Mouse (Mus musculus) cerebellum, postnatal 36 days (tissue): Measurements from ENCODE around the gene Esr2.
"Not testable (repeated sequence)": the region's sequence is repeated elsewhere in the genome, so short reads cannot be mapped to it uniquely, and the experiment has no call there.

Experiments
- DNase-seq, 2 experiments: peaks; one replicate each; pipeline ENCODE4 v3.0.0; 2021 to 2022; ENCODE audit warnings: mixed read lengths in 2 of 2

Esr2 gene

GRCm38 (mm10) chr12:76152389-76152788, 24.7 kb downstream of the Esr2 start:
- peak in 1 of 2 experiments; percentile 38 for DNase-seq

DNA sequence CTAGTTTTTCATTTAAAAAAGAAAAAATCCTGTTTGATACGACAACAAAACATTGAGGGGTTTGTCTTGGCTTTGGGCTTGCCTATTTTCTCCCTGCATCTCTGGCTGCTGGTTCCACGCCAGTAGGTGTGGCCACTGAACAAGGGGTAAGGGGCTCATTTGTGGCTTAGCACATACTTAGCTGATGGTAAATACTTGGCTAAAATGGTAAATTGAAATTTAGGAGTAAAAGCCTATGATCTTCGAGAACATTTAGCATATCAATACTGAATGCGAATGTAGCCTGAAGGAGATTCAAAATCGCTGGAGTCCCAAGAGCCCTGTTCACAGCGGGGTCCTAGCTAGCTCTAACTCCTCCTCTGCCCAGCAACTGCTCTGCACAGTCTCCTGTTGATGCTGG, 40.4 kb downstream of the Esr2 start:
- no peak for DNase-seq

DNA sequence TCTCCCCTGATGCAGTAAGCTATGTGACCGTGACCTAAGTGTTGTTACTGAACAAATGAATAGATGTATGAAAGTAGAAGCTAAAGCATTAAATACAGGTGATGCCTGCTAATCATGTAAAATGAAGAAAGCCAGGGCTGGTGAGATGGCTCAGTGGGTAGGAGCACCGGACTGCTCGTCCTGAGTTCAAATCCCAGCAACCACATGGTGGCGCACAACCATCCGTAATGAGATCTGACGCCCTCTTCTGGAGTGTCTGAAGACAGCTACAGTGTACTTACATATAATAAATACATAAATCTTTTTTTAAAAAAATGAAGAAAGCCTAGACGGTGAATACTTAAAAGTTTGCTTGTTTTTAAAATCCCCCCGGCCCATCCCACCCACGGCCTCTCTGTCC, 44.0 kb downstream of the Esr2 start:
- not testable (repeated sequence) for DNase-seq

GRCm38 (mm10) chr12:76132591-76132990, 44.5 kb downstream of the Esr2 start:
- DNase-seq = no peak

- no peak for DNase-seq
Measured at GRCm38 (mm10) chr12:76130891-76131290, 46.2 kb downstream of the Esr2 start.

- peak; percentile 74 to 77 for DNase-seq
Measured at GRCm38 (mm10) chr12:76130281-76130680, 46.8 kb downstream of the Esr2 start.

DNA sequence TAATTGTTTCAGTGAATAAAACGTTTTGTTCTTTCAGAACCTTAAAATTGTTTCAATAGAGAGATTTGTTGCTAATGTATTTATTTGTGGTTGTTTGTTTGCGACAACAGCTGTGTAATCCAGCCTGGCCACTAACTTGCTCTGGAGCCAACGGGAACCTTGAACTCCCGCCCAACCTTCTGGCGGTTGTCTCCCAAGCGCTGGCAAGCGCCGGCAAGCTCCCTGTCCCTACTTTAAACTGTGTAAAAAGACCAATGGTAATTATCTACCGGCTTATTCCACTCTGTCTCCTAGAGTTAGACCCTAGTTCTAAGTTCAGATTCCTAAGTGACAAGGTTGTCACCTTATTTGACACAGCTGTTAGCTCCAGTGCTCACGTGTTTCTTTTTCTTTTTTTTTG, 48.2 kb downstream of the Esr2 start:
- peak; percentile 62 to 68 for DNase-seq

DNA sequence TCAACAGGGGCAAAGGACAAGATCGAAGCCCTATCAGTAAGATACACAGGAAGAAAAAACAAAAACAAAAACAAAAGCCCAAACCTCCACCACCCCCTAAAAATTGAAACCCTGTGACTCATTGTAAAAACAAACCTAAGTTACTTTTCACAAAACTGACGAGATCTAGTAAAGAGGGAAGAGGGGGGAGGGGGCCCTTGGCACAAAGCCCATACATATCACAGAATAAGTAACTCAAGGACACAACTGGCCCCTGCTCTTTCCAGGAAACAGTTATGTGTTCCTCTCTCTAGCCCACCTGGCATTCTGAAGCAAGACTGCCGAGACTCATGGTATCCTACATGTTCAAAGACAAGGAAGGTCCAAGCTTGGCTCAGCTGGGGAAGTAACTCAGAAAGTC, 48.8 kb downstream of the Esr2 start:
- no peak for DNase-seq

- DNase-seq = no peak
Measured at GRCm38 (mm10) chr12:76123223-76123622, 53.8 kb downstream of the Esr2 start.

GRCm38 (mm10) chr12:76117632-76118153, 59.4 kb downstream of the Esr2 start:
- no peak for DNase-seq

GRCm38 (mm10) chr12:76116577-76116976, 60.5 kb downstream of the Esr2 start:
- DNase-seq = no peak

DNA sequence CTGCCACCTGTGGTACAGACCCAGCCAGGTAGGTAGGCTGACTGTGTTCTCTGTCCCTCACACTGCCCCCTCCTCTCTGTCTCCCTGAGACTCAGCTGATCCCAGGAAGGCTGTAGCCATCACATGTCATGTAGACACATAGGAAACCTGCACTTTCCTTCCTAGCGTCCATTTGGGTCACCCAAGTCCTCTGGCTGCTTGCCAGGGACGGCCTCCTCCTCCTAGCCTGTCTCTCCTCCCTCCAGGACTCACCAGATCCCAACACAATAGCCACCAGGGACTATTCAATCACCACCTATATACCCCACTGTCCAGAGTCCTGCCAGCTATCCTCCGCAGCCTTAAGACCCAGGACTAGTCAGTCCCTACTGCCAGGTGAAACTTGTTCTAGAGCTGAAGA, 66.0 kb downstream of the Esr2 start:
- DNase-seq = no peak

DNA sequence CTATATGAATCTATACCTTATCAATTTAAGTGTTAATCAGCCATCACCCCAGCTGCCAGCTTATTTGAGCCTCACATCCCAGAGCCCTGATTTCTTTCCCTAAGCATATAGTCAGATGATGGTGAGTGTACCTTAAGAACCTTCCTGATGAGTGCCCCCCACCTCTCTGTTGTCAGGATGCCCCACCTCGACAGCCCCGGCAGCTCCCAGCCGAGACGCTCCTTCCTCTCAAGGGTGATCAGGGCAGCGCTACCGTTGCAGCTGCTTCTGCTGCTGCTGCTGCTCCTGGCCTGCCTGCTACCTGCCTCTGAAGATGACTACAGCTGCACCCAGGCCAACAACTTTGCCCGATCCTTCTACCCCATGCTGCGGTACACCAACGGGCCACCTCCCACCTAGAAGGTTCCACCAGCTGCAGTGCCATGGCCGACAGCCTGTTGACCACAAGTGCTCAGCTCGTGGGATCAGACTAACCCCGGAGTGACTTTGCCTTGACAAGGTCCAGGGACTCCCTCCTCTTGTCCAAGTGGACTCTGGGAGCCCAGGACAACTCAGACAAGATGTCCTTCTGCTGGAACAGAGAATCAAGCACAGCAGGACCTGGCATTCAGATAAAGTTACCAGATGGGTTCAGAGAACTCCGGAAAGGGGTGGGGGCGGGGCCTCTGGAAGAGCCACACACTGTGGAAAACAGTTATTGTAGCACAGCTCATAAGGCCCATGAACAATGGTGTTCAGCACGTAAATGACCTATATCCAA, 67.2 kb downstream of the Esr2 start:
- DNase-seq = peak; percentile 74 to 81

GRCm38 (mm10) chr12:76104596-76105351, 72.3 kb downstream of the Esr2 start:
- peak; percentile 57 for DNase-seq

DNA sequence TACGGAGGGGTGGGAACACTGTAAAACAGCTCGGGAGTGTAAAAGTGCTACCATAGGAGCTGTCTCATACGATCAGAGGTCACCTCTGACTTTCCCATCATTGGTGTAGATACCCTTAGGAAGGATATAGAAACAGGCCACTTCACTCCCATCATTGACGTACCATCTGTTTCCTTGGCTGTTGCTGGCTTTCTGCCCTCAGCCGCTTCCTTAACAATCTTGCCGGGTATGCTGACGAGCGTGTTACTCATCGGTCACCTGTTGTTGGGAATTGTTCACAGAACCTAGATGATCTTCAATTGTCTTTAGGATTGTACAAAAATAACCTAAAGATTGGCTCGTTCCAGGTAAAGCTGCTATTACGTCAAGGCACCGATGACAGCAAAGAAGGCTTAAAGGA, 74.4 kb downstream of the Esr2 start:
- peak; percentile 77 to 80 for DNase-seq

DNA sequence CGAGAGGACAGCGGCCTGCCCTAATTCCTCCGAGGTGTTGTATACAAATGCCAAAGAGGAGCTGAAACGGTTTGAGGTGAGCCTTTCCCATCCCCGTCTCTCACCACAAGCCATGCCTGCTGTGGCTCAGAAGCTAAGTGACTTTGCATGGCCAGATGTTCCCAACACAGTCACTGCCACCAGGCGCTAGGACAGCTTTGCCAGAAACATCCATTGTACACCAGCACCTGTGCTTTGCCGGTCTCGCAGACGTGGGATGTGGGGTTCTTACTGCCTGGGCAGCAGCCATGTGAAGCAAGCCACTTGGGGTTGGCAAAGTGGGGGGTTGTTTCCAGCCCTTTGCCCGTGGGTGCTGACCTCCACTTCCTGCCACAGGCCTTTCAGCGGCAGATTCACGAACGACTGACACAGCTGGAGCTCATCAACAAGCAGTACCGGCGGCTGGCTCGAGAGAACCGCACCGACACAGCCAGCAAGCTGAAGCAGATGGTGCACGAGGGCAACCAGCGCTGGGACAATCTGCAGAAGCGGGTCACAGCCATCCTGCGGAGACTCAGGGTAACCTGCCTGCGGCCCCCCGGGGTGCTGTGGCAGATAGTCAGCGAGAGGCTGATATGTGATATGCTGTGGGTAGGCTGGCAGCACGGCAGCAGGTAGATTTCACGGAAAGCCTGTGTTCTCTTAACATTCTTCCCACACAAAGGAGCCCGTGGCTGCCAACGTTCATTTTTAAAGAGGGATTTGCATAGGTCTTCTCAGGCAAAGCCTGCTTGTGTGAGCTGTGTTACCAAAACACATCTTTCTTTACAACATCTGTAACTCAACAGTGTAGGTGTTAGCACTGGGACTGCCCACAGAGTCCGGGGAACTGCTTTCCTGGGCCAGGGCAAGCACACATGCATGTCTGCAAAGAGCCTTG, 81.7 kb downstream of the Esr2 start:
- DNase-seq = no peak

GRCm38 (mm10) chr12:76093613-76094588, 83.2 kb downstream of the Esr2 start:
- no peak for DNase-seq

DNA sequence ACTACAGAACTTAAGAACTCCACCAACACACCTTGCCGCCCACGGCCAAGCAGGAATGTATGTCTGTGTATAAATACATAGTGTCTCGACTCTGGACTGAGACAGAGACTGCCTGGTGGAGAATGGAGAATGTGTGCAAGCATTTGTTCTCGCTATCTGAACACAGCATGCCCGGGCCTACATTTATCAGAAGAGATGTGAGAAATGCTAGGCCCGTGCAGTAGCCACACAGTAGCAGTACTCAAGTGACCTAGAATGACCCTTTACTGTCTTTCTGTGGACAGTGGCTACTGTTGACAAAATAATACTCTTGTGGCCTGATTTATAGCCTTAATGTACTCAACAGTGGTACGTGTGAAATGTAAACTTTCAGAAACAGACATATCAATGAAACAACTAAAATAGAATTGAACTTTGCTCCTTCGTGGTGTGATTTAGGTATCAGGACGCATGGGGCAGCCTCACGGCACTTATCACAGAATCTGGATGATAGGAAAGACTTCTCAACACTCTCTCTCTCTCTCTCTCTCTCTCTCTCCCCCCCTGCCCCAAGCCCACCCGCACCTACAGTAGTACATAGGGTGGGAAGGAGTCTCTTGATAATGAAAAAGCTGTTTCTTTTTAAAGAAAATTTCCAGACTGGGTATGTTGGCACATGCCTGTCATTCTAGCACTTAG, 84.1 kb downstream of the Esr2 start:
- DNase-seq = no peak

DNA sequence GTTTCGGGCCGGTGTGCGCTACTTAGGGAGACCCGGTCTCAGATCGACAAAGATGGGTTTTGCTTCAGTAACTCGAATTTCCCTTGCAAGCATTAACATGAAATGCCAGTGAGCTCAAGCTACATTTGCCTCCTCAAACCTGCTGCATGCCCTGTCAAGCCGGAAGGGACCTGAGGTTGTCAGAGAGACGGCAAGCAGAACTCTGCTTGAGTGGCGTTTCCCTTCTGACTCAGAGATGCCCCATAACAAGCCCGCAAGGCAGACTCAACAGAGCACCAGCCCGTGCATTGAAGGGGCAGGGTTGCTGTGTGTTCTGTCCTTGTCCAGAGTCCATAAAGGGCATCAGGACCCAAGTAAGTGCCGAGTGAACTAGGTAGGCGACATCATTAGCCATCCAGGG, 90.0 kb downstream of the Esr2 start:
- DNase-seq = no peak

DNA sequence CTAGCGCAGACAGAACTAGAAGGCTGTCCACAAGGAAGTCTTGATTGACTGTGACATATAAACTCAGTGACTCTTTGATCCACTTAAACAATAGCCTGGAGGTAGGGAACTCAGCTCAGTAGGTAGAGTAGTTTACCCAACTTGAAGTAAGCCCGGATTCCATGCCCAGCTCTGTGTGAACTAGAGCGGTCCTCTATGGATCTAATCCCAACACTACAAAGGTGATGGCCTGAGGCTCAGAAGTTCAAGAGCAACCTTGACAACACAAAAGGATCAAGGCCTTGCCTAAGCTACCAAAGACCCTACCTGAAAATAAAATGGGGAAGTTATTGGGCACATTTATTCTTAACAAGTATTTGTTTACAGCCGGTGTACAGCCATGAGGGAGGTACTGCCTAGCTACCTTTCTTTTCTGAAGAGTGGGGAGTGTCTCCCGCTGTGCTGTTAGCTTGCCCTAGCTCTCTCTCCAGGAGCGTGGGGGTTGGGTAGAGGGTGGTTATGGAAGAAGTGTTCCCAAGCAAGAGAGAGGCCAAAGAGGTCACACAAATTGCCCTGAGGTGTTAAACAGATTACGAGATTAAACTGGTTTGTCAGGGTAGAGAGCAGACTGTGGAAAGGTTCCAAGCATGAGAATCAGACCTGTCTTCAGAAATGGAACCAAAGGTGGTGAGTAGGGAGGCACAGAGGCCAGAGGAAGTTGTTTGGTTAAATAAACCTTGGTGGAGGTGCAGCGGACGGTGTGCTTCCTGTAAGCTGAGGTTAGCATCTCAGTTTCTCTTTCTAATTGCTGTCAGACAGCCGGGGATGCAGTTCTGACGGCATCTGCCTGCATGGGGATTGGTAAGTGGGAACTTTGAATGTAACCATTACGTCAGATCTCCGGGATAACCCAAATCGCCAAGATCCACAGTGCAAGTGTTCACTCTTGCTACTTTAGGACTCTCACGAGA, 90.8 kb downstream of the Esr2 start:
- no peak for DNase-seq
